ENCODE assay signal across 10 mouse cellular contexts in genomic region chr5:120431649-120432485, GRCm38 (mm10). TPM values are rescaled to one million over a fixed set of nuclear protein-coding genes. Genes with fewer than 3 reads are reported as not detected.
DNase-seq lines count a peak whose midpoint lies in the region; ATAC-seq and TF ChIP-seq lines count a peak whose summit lies in the region.
"Had no signal": no experiment of that assay in that cellular context is flagged by ENCODE, and none has a peak within 500 bp of the region (broad histone marks: within the 10 kb centered on the region; RNA-seq: fewer than 3 reads in every experiment).

TSS of gene Lhx5 (plus strand) at chr5:120431699.

- H3K4me2 ChIP-seq in forebrain, embryonic 16.5 days (ENCODE audit: low read length): peak within 1 kb of the TSS; percentile 39
- H3K4me2 ChIP-seq in midbrain, embryonic 14.5 days (ENCODE audit: low read length): peak within 1 kb of the TSS; percentile 72
- H3K4me2 ChIP-seq in intestine, postnatal 0 days (replicated peaks; ENCODE audit: low read depth): no peak within 1 kb of the TSS

- H3K27me3 ChIP-seq in forebrain, embryonic 16.5 days (replicated peaks; ENCODE audit: control insufficient read depth, insufficient read depth, low read length): peaks cover 79% of the 10 kb centered on the region
- H3K27me3 ChIP-seq in midbrain, embryonic 14.5 days (ENCODE audit: control insufficient read depth, insufficient read depth, low read length): peaks cover 75% of the 10 kb centered on the region
- peaks cover 96% of the 10 kb centered on the region for H3K27me3 ChIP-seq in intestine, postnatal 0 days (replicated peaks; ENCODE audit: control insufficient read depth, insufficient read depth, low read length)

- peaks cover 29% of the 10 kb centered on the region for H3K4me1 ChIP-seq in forebrain, embryonic 16.5 days (replicated peaks; ENCODE audit: control insufficient read depth, insufficient read depth, low read length)
- no peaks in the 10 kb centered on the region for H3K4me1 ChIP-seq in midbrain, embryonic 14.5 days (ENCODE audit: control insufficient read depth, insufficient read depth, low read length)
- H3K4me1 ChIP-seq in intestine, postnatal 0 days (replicated peaks; ENCODE audit: control insufficient read depth, insufficient read depth, low read length): no peaks in the 10 kb centered on the region

- no peak within 1 kb of the TSS for H3K27ac ChIP-seq in forebrain, embryonic 16.5 days (ENCODE audit: low read length)
- H3K27ac ChIP-seq in midbrain, embryonic 14.5 days (replicated peaks; ENCODE audit: low read depth, low read length): peak within 1 kb of the TSS; percentile 97
- no peak within 1 kb of the TSS for H3K27ac ChIP-seq in intestine, postnatal 0 days (ENCODE audit: low read depth, low read length)

- peak; percentile 41; the same call in 1 of the 2 replicates for ATAC-seq in forebrain, embryonic 16.5 days
- ATAC-seq in midbrain, embryonic 14.5 days (ENCODE audit: low FRiP score, low TSS enrichment): peak; percentile 71
- no peak for ATAC-seq in intestine, postnatal 0 days

- no peaks in the 10 kb centered on the region for H3K9me3 ChIP-seq in forebrain, embryonic 16.5 days (ENCODE audit: control insufficient read depth, low read length)
- H3K9me3 ChIP-seq in midbrain, embryonic 14.5 days (ENCODE audit: control insufficient read depth, low read length): no peaks in the 10 kb centered on the region
- H3K9me3 ChIP-seq in intestine, postnatal 0 days (ENCODE audit: control insufficient read depth): no peaks in the 10 kb centered on the region

- DNase-seq in cerebellum, postnatal 10 days: peak; percentile 63 to 68
- no peak for DNase-seq in cerebellum, adult 11-12 months
- peak; percentile 72 for DNase-seq in R1 (ENCODE audit: low read depth, low spot score)
- peak; percentile 92 for DNase-seq in midbrain, embryonic 14.5 days
- DNase-seq in c-Kit-positive CD71-positive TER-119-positive erythroid progenitor cells, embryonic 14.5 days (ENCODE audit: low spot score): no peak
- DNase-seq in adrenal gland, postnatal 4 days (ENCODE audit: low spot score in 2 of 2): no peak

- peak within 1 kb of the TSS; percentile 35 for H3K4me3 ChIP-seq in forebrain, embryonic 16.5 days (replicated peaks; ENCODE audit: low read length)
- peak within 1 kb of the TSS; percentile 44 for H3K4me3 ChIP-seq in midbrain, embryonic 14.5 days (replicated peaks; ENCODE audit: low read depth, low read length)
- no peak within 1 kb of the TSS for H3K4me3 ChIP-seq in intestine, postnatal 0 days (ENCODE audit: low read depth, low read length)

- no peak for TF ChIP-seq CTCF in intestine, postnatal 0 days (IDR thresholded peaks at IDR 0.05; ENCODE audit: low read depth)

- WGBS in forebrain, embryonic 16.5 days: under 1% methylated on average over 69 of the region's 69 CpGs
- under 1% methylated on average over 69 of the region's 69 CpGs for WGBS in midbrain, embryonic 14.5 days
- 1% methylated on average over 69 of the region's 69 CpGs for WGBS in intestine, postnatal 0 days

- no peaks in the 10 kb centered on the region for H3K36me3 ChIP-seq in forebrain, embryonic 16.5 days (ENCODE audit: control insufficient read depth, insufficient read depth)
- peaks cover 17% of the 10 kb centered on the region for H3K36me3 ChIP-seq in midbrain, embryonic 14.5 days (ENCODE audit: control insufficient read depth, insufficient read depth, low read length)
- H3K36me3 ChIP-seq in intestine, postnatal 0 days (ENCODE audit: control insufficient read depth, insufficient read depth): no peaks in the 10 kb centered on the region

- H3K9ac ChIP-seq in forebrain, embryonic 16.5 days (replicated peaks; ENCODE audit: low read depth, low read length): peak within 1 kb of the TSS; percentile 9; the same call in 1 of the 2 replicates
- H3K9ac ChIP-seq in midbrain, embryonic 14.5 days (replicated peaks; ENCODE audit: low read length): peak within 1 kb of the TSS; percentile 92
- H3K9ac ChIP-seq in intestine, postnatal 0 days (ENCODE audit: low read depth, low read length): no peak within 1 kb of the TSS

RNA-seq across cellular contexts. Expression of gene Lhx5, which starts in this region (rescaled TPM):
- polyA plus RNA-seq in forebrain, embryonic 16.5 days (2015; fragmentation: Nextera tagmentation; extraction: Ambion mirVana): 3.8 and 7.0 TPM in 2 replicates
- polyA plus RNA-seq in midbrain, embryonic 14.5 days (2014; fragmentation: Nextera tagmentation; extraction: Ambion mirVana): 34.1 and 44.9 TPM in 2 replicates
- 0.04 TPM in 1 of 2 replicates, not detected in the other for polyA plus RNA-seq in intestine, postnatal 0 days (2015; fragmentation: Nextera tagmentation; extraction: Ambion mirVana)
- not detected for total RNA-seq in adrenal gland, postnatal 4 days (2021)
- polyA plus RNA-seq: C2C12; gonadal fat pad, adult 2 months had no signal

Comparison
In these comparisons a context has a peak if more than half of its experiments do, and no peak if none do; other contexts are left out.
1. DNase-seq: peak in cerebellum, postnatal 10 days (2 of 2), R1 (single experiment) and midbrain, embryonic 14.5 days (single experiment); none in cerebellum, adult 11-12 months (single experiment), c-Kit-positive CD71-positive TER-119-positive erythroid progenitor cells, embryonic 14.5 days (single experiment) and adrenal gland, postnatal 4 days (0 of 2).